Mouse (Mus musculus) c-Kit-positive CD71-negative TER-119-negative erythroid progenitor cells, embryonic 14.5 days (primary cell): ENCODE data around the gene Slc32a1.

Experiments
- DNase-seq: peaks from one replicate; pipeline ENCODE4 v3.0.0-alpha.2; 2013; ENCODE audit warnings: low read depth

The Slc32a1 gene

DNA sequence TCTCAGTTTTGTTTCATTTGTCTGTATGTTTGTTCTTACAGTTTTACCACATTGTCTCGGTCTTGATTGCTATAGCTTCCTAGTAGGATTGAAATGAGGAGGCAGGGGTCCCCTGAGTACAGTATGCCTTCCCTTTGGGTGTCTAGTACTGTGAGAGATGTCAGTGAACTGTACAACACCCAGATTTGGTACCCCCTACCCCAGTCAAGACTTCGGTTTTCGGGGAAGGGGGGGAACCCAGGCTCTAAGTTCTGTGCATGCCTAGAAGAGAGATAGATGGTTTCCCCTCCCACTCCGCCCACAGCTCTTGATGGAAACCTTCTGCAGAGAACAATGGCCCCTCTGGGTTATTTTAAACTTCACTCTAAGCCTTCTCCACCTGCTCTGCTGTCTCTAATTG, 54.5 kb downstream of the Slc32a1 start, which contains the start of gene Ppp1r16b:
Gene Ppp1r16b, plus strand, starts transcription at position 301 of the 400 bp plus-strand sequence.
- DNase-seq = no peak
